In genomic region chr2:23481715-23482114, GRCm38 (mm10) we compare ENCODE assay signal across 31 mouse cellular contexts.
"Had no signal": no experiment of that assay in that cellular context is flagged by ENCODE, and none has a peak within 500 bp of the region (broad histone marks: within the 10 kb centered on the region; RNA-seq: fewer than 3 reads in every experiment).

No protein-coding gene starts in this region.

- H3K9me3 ChIP-seq: limb, embryonic 10.5 days; limb, embryonic 12.5 days; limb, embryonic 13.5 days; limb, embryonic 15.5 days; liver, embryonic 13.5 days; liver, embryonic 15.5 days; lung, embryonic 15.5 days; midbrain, embryonic 10.5 days; midbrain, embryonic 12.5 days; midbrain, embryonic 13.5 days; midbrain, embryonic 15.5 days; neural tube, embryonic 12.5 days had no signal

- H3K4me3 ChIP-seq: limb, embryonic 10.5 days; limb, embryonic 12.5 days; limb, embryonic 13.5 days; limb, embryonic 15.5 days; liver, embryonic 13.5 days; liver, embryonic 15.5 days; lung, embryonic 15.5 days; megakaryocyte, embryonic 14.5 days; midbrain, embryonic 10.5 days; midbrain, embryonic 12.5 days; midbrain, embryonic 13.5 days; midbrain, embryonic 15.5 days; myocyte; neural tube, embryonic 12.5 days had no signal

- DNase-seq: left cerebral cortex, postnatal 4 days; liver; liver, embryonic 13.5 days; liver, postnatal 0 days; lung, adult 18-20 months; lung, adult 2 months; lung, embryonic 14.5 days; lung, postnatal 10 days; lung, postnatal 14 days; lung, postnatal 36 days; lung, postnatal 4 days; midbrain, embryonic 14.5 days had no signal

- ATAC-seq: liver, postnatal 0 days; lung, postnatal 0 days; midbrain, embryonic 13.5 days; midbrain, embryonic 15.5 days; midbrain, embryonic 16.5 days had no signal

- H3K27ac ChIP-seq: limb, embryonic 10.5 days; limb, embryonic 12.5 days; limb, embryonic 13.5 days; limb, embryonic 15.5 days; liver, embryonic 13.5 days; liver, embryonic 14.5 days; liver, embryonic 15.5 days; lung, embryonic 15.5 days; macrophage; midbrain, embryonic 10.5 days; midbrain, embryonic 12.5 days; midbrain, embryonic 13.5 days; midbrain, embryonic 15.5 days; neural tube, embryonic 12.5 days had no signal

- H3K36me3 ChIP-seq: limb, embryonic 10.5 days; limb, embryonic 12.5 days; limb, embryonic 13.5 days; limb, embryonic 15.5 days; liver, embryonic 13.5 days; liver, embryonic 15.5 days; lung, embryonic 15.5 days; midbrain, embryonic 10.5 days; midbrain, embryonic 12.5 days; midbrain, embryonic 13.5 days; midbrain, embryonic 15.5 days; neural tube, embryonic 12.5 days had no signal

- H3K9ac ChIP-seq: limb, embryonic 12.5 days; limb, embryonic 13.5 days; limb, embryonic 15.5 days; liver, embryonic 13.5 days; liver, embryonic 14.5 days; liver, embryonic 15.5 days; liver, postnatal 0 days; lung, embryonic 14.5 days; lung, embryonic 15.5 days; midbrain, embryonic 12.5 days; midbrain, embryonic 13.5 days; midbrain, embryonic 15.5 days; neural tube, embryonic 12.5 days had no signal

- H3K4me1 ChIP-seq: limb, embryonic 10.5 days; limb, embryonic 12.5 days; limb, embryonic 13.5 days; limb, embryonic 15.5 days; liver, embryonic 13.5 days; liver, embryonic 15.5 days; lung, embryonic 15.5 days; megakaryocyte, embryonic 14.5 days; midbrain, embryonic 10.5 days; midbrain, embryonic 12.5 days; midbrain, embryonic 13.5 days; midbrain, embryonic 15.5 days; neural tube, embryonic 12.5 days had no signal

- H3K4me2 ChIP-seq: limb, embryonic 12.5 days; limb, embryonic 13.5 days; limb, embryonic 15.5 days; liver, embryonic 11.5 days; liver, embryonic 13.5 days; liver, embryonic 15.5 days; lung, embryonic 14.5 days; lung, embryonic 15.5 days; midbrain, embryonic 11.5 days; midbrain, embryonic 12.5 days; midbrain, embryonic 13.5 days; midbrain, embryonic 15.5 days; neural tube, embryonic 12.5 days had no signal

- H3K27me3 ChIP-seq: limb, embryonic 12.5 days; limb, embryonic 13.5 days; limb, embryonic 15.5 days; liver, embryonic 13.5 days; liver, embryonic 15.5 days; lung, embryonic 15.5 days; megakaryocyte, embryonic 14.5 days; midbrain, embryonic 12.5 days; midbrain, embryonic 13.5 days; midbrain, embryonic 15.5 days; neural tube, embryonic 12.5 days had no signal
